ENCODE assay signal across 15 mouse cellular contexts in genomic region chr16:57893111-57893510, GRCm38 (mm10).
A peak's percentile ranks its signal among the peaks of the same experiment; 100 is the strongest.
DNase-seq lines count a peak whose midpoint lies in the region; ATAC-seq and TF ChIP-seq lines count a peak whose summit lies in the region.
"Had no signal": no experiment of that assay in that cellular context is flagged by ENCODE, and none has a peak within 500 bp of the region (broad histone marks: within the 10 kb centered on the region; RNA-seq: fewer than 3 reads in every experiment).

No protein-coding gene starts in this region.

- no peak overlapping the region for H3K27ac ChIP-seq in heart, embryonic 12.5 days (ENCODE audit: poor library complexity, severe bottlenecking)
- H3K27ac ChIP-seq in kidney, adult 2 months (ENCODE audit: insufficient read depth, low read depth, low read length) = no peak overlapping the region
- no peak overlapping the region for H3K27ac ChIP-seq in kidney, embryonic 15.5 days
- H3K27ac ChIP-seq: embryonic facial prominence, embryonic 10.5 days; forebrain, embryonic 13.5 days; hindbrain, embryonic 15.5 days had no signal

- H3K4me2 ChIP-seq in heart, embryonic 12.5 days = no peak overlapping the region
- no peak overlapping the region for H3K4me2 ChIP-seq in kidney, embryonic 15.5 days
- H3K4me2 ChIP-seq: forebrain, embryonic 13.5 days; hindbrain, embryonic 15.5 days had no signal

- H3K4me1 ChIP-seq in heart, embryonic 12.5 days (replicated peaks) = no peaks in the 10 kb centered on the region
- no peaks in the 10 kb centered on the region for H3K4me1 ChIP-seq in kidney, adult 2 months (ENCODE audit: control insufficient read depth, insufficient read depth, low read length)
- H3K4me1 ChIP-seq in kidney, embryonic 15.5 days = no peaks in the 10 kb centered on the region
- H3K4me1 ChIP-seq: embryonic facial prominence, embryonic 10.5 days; forebrain, embryonic 13.5 days; hindbrain, embryonic 15.5 days had no signal

- H3K9ac ChIP-seq in heart, embryonic 12.5 days = no peak overlapping the region
- no peak overlapping the region for H3K9ac ChIP-seq in kidney, embryonic 15.5 days
- H3K9ac ChIP-seq: forebrain, embryonic 13.5 days; forebrain, postnatal 0 days; hindbrain, embryonic 15.5 days had no signal

- H3K4me3 ChIP-seq in heart, embryonic 12.5 days = no peak overlapping the region
- H3K4me3 ChIP-seq in kidney, adult 2 months (ENCODE audit: insufficient read depth, low read depth, low read length) = no peak overlapping the region
- H3K4me3 ChIP-seq in kidney, embryonic 15.5 days (replicated peaks) = no peak overlapping the region
- H3K4me3 ChIP-seq: embryonic facial prominence, embryonic 10.5 days; forebrain, embryonic 13.5 days; hindbrain, embryonic 15.5 days had no signal

- no peak for TF ChIP-seq CTCF in kidney, adult 2 months (conservative IDR thresholded peaks at IDR 0.05; ENCODE audit: insufficient read depth, insufficient read length, low read depth, low read length)

- no peak for ATAC-seq in heart, embryonic 12.5 days (ENCODE audit: insufficient number of reproducible peaks, low FRiP score)
- no peak for ATAC-seq in kidney, embryonic 15.5 days (replicated peaks; ENCODE audit: low FRiP score)
- ATAC-seq: forebrain, embryonic 13.5 days; forebrain, postnatal 0 days; intestine, embryonic 16.5 days had no signal

- no peaks in the 10 kb centered on the region for H3K9me3 ChIP-seq in heart, embryonic 12.5 days (replicated peaks)
- no peaks in the 10 kb centered on the region for H3K9me3 ChIP-seq in kidney, embryonic 15.5 days (replicated peaks)
- H3K9me3 ChIP-seq: embryonic facial prominence, embryonic 10.5 days; forebrain, embryonic 13.5 days; hindbrain, embryonic 15.5 days had no signal

- peak; percentile 56 to 75 for DNase-seq in heart, adult 18-20 months
- DNase-seq in kidney, adult 2 months = peak; percentile 31
- DNase-seq in lung, postnatal 36 days = peak; percentile 10
- no peak for DNase-seq in lung, adult 18-20 months
- no peak for DNase-seq in layer of hippocampus, adult 9-10 months (ENCODE audit: low spot score)
- DNase-seq: adrenal gland, adult 2 months; adrenal gland, postnatal 25 days; forebrain, postnatal 0 days; heart, postnatal 14 days had no signal

- 82% methylated on average over 2 of the region's 2 CpGs for WGBS in heart, embryonic 12.5 days
- WGBS in kidney, adult 2 months = 74% methylated on average over 2 of the region's 2 CpGs
- WGBS in kidney, embryonic 15.5 days = 81% methylated on average over 2 of the region's 2 CpGs

- no peaks in the 10 kb centered on the region for H3K36me3 ChIP-seq in heart, embryonic 12.5 days
- no peaks in the 10 kb centered on the region for H3K36me3 ChIP-seq in kidney, adult 2 months (ENCODE audit: control insufficient read depth, insufficient read depth, low read length)
- no peaks in the 10 kb centered on the region for H3K36me3 ChIP-seq in kidney, embryonic 15.5 days
- H3K36me3 ChIP-seq: embryonic facial prominence, embryonic 10.5 days; hindbrain, embryonic 15.5 days had no signal

- TF ChIP-seq POLR2A in kidney, adult 2 months (IDR thresholded peaks at IDR 0.05; ENCODE audit: low read depth, low read length) = no peak

- no peaks in the 10 kb centered on the region for H3K27me3 ChIP-seq in heart, embryonic 12.5 days (replicated peaks)
- no peaks in the 10 kb centered on the region for H3K27me3 ChIP-seq in kidney, adult 2 months (replicated peaks; ENCODE audit: control insufficient read depth, insufficient read depth, low read length)
- H3K27me3 ChIP-seq in kidney, embryonic 15.5 days = no peaks in the 10 kb centered on the region
- H3K27me3 ChIP-seq: forebrain, embryonic 13.5 days; hindbrain, embryonic 15.5 days had no signal

Comparison
In these comparisons a context has a peak if more than half of its experiments do, and no peak if none do; other contexts are left out.
1. DNase-seq: peak in heart, adult 18-20 months (2 of 2), kidney, adult 2 months (single experiment) and lung, postnatal 36 days (single experiment); none in lung, adult 18-20 months (0 of 2) and layer of hippocampus, adult 9-10 months (single experiment).